Mouse (Mus musculus): Measurements from ENCODE around the gene Mfsd2a.

Mfsd2a gene

GRCm38 (mm10) chr4:122980684-122981083 is 19.7 kb upstream of the Mfsd2a start:
- in situ Hi-C loops (cut with MboI), result loop anchor here (10.0 kb wide), 1 partner anchor 66 kb away; no protein-coding TSS in a partner anchor

DNA sequence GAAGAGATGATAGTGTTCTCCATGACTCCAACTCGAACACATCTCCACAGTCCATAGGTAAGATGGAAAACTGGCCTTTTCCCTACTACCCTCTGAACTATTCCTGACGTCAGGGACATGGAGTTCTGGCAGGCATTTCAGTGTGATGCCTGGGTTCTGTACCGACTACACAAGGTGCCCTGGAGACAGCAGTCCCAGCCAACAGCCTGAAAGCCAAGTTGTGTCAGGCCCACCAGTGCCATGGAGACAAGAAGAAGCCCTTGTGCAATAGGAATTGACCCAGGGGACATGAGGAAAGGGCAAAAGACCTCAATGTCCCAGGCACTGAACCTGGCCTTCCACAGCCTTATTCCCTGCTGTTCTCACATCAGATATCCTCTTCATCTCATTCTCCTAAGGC is 18.8 kb upstream of the Mfsd2a start:
- in situ Hi-C loops (cut with MboI), result loop anchor here (10.0 kb wide), 1 partner anchor 65 kb away; no protein-coding TSS in a partner anchor

- in situ Hi-C loops (cut with MboI), result no loop called here
Measured at GRCm38 (mm10) chr4:122978850-122979249, 17.9 kb upstream of the Mfsd2a start.

GRCm38 (mm10) chr4:122976885-122977284 is 15.9 kb upstream of the Mfsd2a start:
- in situ Hi-C loops (cut with MboI), result no loop called here

DNA sequence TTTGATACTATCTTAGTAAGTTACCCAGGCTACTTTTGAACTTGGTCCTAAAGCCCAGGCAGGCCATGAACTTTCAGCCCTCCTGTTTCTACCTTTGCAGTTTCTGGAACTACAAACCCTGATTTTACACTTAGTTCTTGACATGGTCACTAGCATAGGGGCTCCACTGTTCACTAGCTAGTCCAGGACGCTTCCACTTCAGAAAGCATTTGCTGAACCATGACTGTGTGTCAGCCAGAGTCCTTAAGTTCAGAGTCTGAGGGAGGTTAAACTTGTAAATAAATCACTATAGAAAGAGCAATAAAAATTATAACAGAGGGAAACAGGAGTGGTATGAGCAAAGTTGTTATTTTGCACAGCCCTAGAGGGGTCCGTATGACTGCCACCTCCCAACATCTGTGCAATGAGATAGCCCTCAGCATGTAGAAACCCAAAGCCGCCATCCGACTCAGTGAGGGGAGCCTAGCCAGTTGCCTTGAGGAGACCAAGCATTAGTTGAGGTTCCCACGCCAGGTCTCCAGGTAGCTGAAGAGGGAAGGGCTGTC is 14.1 kb upstream of the Mfsd2a start:
- in situ Hi-C loops (cut with MboI), result no loop called here

DNA sequence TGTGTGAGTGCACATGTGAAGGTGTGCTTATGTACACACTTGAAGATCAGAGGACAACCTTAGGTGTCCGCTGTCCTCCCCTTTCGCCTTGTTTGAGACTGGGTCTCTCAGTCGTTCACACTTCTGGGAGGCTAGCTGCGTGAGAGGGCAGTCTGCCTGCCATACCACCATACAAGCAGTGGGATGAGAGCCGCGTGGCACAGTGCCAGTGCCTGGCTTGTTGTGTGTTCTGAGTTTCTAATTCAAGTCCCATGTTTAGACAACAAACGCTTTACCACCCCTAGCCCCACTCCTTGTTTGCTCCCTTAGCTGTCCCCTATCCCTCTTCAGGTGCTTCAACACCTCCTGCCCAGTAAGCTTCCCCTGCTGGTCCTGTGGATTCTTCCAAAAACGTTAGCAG is 11.1 kb upstream of the Mfsd2a start:
- in situ Hi-C loops (cut with MboI), result no loop called here

DNA sequence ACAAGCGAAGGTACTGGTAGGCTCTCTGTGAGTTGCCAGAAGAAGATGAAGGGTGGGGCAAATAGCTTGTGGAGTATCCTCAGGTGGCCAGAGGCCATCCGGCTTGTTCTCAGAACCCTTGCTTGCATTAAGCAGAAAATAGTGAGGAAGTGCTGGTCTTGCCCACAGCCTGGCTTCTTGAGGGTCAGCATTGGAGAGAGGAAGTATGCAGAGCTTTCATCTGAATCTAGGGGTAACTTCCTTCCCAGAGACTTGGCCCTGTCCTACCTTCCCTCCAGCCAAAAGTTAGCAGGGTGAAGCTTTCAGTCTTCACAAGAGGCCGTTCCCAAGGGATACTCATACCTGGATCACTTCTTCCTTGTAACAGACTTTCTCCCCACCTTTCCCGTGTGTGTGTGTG is 10.7 kb upstream of the Mfsd2a start:
- in situ Hi-C loops (cut with MboI), result no loop called here

DNA sequence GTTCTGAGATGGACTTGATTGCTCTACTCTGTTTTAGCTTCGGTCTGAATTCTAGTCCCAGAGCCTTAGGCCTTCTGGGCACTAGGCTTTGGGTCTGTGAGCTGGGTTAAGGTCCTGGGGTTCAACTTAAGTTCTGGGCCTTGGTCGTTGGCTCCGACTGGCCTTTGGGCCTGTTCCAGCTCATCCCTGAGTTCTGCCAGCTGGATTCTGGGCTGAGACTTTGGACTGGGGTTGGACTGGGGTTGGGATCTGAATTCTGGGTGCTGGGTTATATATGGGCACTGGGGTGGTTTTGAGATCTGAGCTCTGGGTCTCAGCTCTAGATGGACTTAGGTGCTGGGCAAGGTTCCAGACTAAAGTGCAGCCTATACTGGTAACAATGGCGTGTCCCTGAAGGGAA is 10.2 kb upstream of the Mfsd2a start:
- in situ Hi-C loops (cut with MboI), result no loop called here

DNA sequence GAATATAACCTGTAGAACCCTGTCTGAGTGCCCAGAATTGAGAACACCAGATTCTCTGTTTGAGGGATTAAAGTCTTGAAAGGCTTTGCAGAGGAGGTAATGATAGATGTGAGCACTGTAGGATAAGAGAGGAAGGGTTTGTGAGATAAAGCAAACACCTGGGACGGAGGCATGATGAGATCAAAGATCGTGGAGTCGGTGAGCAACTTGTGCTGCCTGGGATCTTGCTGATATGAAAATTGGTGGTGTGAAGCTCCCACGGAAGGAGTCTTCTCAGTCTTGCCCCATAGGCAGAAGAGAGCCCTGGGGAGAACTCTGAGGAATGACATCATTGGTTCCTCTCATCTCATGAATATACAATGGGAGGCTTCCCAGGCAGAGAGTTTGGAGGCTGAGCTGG is 7.1 kb upstream of the Mfsd2a start:
- in situ Hi-C loops (cut with MboI), result no loop called here

DNA sequence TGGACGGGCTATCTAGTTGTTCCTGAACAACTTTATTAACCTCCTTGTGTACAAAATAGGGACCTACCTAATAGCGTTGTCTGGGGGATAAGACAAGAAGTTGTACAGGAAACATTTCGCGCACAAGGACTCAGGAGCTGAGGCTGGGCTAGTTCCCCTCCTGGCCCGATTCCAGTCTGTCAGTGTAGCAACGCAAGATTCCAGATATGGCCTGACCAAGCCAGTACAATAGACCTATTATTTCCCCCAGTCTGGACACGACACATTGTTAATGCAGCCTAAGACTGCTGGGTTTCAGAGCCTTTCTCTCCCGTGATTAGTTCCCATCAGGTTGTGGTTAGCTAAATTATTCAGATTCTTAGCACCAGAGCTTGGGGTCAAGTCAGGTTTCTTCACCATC is 1.8 kb upstream of the Mfsd2a start:
- in situ Hi-C loops (cut with MboI), result no loop called here

DNA sequence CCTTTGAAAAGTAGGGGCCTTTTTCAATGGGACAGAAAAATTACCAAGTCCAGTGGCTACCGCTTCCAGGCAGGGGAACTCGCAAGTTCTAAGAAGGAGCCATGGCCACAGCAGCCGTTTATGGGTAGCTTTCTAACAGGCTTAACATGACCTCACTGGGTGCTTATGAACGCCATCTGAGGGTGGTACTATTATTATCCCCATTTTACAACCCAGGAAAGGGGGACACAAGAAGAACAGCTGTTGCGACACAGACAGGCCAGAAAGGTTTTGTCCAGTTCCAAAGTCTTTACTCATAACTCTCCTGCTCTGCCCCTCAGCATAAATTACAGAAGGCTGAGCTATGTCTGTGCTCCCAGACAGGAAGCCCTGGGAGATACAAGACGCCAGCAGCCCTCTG is 601 bp upstream of the Mfsd2a start:
- in situ Hi-C loops (cut with MboI), result no loop called here

DNA sequence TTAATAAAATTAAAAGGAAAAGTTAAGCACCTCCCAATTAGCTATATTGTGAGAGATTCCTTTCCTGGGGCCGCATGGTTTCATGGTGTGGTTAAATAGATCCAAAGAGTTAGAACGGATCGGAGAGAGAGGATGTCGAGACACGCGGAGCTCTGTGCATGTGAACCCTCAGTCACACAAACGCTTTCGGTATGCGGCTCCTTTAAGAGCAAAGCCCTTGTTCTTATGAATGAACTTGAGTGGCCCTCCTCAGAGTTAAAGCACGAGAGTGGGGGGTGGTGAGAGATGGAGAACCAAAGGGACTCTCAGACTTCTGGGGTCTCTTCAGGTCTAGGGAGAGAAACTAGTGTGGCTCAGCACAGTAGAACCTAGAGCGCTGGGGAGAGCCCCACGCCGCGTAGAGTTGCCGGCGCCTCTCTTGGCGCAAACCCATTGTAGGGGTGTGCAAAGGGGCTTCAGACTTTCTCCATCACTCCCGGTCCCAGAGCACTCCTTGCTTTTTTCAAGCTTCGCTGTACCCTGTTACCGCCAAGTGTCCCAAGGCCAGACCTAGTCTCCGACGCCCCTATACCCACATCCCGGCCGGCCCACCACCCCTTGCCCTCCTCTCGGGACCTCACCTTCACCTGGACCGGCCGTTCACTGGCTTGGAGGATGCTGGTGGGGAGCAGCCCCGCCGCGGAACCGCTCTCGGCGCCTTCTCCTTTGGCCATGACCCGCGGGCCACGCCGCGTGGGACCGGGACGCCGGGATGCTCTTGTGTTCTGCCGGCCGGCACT is 478 bp downstream of the Mfsd2a start:
- in situ Hi-C loops (cut with MboI), result no loop called here

DNA sequence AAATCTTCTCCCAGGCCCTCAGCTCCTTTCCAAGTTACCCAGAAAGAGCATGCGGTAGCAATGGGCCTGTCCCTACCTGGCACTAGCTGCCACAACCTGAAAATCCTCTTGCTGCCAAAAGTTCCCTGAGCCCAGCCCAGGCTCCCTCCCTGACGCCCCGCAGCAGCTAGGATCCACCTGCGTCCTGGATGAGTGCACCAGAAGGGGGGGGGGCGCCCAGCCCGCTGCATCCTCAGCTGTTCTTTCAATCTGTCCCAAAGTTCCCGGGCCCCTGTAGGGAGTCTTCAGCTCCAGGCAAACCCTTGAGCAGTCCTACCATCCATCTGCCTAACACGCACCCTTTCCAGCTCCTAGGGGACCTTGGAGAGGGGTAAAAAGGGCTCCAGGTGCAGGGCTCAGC is 1.2 kb downstream of the Mfsd2a start:
- in situ Hi-C loops (cut with MboI), result no loop called here

- in situ Hi-C loops (cut with MboI), result no loop called here
Measured at GRCm38 (mm10) chr4:122958491-122959031, 2.4 kb downstream of the Mfsd2a start.

DNA sequence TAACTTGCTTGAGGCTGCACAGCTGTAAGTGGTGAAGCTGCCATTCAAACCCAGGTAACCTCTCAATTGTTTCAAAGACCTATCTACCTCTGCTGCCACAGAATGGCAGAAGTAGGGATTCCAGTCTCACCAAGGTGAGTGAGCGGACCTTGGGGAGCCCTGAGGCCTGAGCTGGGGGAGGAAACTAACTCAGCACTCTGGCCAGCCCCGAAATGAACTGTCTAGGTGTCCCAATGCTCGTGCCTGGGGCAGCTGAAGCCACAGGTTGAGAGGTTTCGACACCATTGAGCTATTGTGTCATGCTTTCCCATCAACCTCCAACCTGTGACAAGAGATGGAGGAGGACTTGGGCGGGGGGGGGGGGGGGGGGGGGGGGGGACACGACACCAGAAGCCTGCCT is 4.7 kb downstream of the Mfsd2a start:
- in situ Hi-C loops (cut with MboI), result no loop called here

- in situ Hi-C loops (cut with MboI), result no loop called here
Measured at GRCm38 (mm10) chr4:122955412-122956136, 5.4 kb downstream of the Mfsd2a start.

DNA sequence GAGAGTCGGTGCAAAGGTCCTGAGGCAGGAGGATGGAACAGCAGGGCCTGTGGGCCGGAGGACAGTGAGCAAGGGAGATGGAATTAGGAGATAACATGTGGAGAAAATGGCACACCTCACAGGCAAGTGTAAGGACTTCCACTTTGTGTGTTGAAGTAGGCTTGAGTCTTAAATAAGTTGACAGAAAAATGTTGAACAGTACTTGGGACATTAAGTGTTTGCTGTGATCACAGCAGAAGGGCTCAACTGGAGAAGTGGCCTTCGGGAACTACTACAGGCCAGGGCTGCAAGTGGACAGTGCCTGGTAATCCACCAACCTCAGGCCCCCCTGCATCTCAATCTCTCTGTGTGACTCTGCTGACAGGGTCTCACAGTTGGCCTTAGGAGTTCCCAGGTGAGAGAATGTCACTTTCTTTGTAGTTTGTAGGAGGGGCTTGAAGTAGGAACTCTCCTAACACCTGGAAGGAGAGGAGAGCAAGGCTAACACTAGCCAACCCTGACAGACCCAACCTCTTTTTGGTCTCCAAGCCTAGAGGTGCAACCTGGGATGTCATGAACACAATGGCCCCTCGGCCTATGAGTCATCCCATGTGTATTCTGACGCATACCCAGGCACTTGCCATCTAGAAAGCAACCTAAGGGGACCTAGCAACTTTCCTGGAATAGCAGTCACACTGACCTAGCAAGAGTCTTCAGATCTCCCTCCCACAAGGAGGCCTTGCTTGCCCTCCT is 6.1 kb downstream of the Mfsd2a start:
- in situ Hi-C loops (cut with MboI), result no loop called here

DNA sequence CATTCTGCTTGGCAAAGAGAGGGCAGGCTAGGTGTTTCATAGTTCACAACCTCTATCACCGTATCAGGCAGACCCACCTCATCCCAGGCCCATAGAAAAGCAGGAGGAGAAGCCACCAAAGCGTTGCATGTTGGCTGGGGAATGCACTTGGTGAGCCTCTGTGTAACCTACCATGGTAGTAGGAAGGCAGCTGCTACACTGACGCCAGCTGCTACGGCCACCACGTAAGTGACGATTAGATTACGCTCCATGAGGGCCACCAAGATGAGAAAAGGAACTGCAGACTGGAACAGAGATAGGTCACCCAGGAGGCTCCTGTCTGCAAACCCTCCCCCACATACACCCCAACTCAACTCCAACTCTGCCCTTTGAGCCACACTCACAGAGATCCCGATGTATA is 11.9 kb downstream of the Mfsd2a start:
- in situ Hi-C loops (cut with MboI), result no loop called here

- in situ Hi-C loops (cut with MboI), result no loop called here
Measured at GRCm38 (mm10) chr4:122947223-122947622, 13.8 kb downstream of the Mfsd2a start.

DNA sequence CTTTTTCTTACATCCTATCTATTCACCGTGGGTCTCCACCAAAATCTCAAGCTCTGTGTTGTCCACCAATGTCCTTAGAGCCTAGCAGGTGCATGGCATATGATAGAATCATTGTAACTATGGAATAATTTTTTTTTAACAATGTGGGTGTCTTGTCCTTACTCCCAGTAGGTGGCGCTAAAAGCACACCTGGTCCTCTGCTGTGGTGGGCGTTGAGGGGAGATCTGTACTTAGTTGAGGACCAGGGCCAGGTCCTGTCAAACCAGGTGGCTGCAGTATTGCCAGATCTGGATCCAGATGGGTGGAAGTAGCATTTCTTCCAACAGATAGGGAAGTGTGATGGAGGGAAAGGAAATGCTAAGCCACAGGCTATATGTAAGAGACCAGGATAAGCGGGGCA is 16.6 kb downstream of the Mfsd2a start:
- in situ Hi-C loops (cut with MboI), result no loop called here

GRCm38 (mm10) chr4:122939048-122939796 is 21.8 kb downstream of the Mfsd2a start:
- in situ Hi-C loops (cut with MboI), result no loop called here

Data from mature B cell (primary cell).